Mouse (Mus musculus): ENCODE measurements at regions not wholly inside any gene's neighbourhood (a gene's known extent, or its start where the extent isn't known, plus 50 kb on each side); places are given as distances from the start of the nearest gene placed in this dataset.

GRCm38 (mm10) chr14:115003223-115003622 lies 88.8 kb upstream of the Gpc5 start:
- in situ Hi-C loops (cut with MboI, MseI) = no loop called here

DNA sequence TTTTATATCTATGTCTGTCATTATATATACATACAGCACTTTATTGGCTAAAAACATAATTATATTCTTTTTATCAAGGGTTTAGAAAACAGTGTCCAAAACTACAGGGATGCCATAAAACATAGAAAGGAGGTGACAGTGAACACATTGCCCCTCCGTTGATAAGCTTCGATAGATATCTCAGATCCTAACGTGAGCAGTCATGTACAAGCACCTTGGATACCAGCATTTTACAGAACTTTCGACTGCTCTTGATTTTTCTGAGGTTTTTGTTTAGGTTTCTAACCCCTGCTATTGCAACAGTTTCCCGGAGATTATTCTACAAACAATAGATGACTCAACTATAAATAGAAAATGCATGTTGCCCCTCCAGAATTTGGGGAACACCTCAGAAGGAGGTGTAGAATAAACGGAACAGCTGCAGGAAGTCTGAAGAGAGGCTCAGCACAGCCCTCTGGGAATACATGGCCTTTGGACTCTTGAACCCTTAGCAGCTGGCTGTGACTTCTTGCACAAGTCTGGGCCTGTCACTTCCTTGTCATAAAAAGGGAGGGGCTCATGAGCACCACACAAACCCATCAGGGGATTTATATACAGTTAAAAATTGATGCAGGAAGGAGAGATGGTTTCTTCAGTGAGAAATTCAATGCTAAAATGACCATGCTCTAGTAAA lies 87.1 kb upstream of the Gpc5 start:
- in situ Hi-C loops (cut with MboI, MseI) = no loop called here

DNA sequence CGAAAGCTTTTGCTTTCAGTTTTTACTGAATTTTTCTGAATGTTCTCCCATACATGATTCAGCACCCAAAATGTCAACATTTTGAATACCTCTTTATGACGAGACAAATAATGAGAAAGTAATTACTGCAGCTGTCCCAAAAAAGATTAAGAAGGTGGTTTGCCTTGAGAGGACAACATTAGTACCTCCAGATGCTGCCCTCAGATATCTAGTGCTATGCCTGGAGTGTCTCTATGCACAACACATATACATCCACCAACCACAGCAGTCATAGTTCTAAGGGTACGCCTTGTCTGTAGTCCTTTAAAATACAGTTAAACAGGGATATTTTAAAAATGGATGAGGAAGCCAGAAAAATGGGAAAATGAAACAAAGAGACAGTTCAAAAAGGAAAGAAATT lies 81.1 kb upstream of the Gpc5 start:
- in situ Hi-C loops (cut with MboI, MseI) = loop anchor here (10.0 kb wide), 1 partner anchor 354 kb away; no protein-coding TSS in a partner anchor

DNA sequence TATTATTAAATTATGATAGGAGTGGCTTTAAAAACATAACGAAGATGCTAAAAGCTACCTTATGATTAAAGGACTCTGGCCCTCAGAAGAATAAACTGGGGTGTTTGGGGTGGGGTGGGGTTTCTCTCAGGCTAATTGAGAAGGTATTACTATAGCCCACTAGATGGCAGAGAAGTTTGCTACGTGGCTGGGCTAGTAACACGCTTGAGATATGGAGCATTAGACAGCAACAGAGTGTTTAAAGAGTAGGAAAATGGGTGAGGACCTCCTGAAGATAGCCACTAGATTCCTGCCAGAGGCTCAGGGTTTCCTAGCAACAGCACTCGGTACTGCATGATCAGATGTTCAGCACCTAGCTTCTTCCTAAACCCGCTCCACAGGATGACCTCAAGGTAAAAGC lies 76.7 kb upstream of the Gpc5 start:
- in situ Hi-C loops (cut with MboI, MseI) = loop anchor here (10.0 kb wide), 1 partner anchor 350 kb away; no protein-coding TSS in a partner anchor

DNA sequence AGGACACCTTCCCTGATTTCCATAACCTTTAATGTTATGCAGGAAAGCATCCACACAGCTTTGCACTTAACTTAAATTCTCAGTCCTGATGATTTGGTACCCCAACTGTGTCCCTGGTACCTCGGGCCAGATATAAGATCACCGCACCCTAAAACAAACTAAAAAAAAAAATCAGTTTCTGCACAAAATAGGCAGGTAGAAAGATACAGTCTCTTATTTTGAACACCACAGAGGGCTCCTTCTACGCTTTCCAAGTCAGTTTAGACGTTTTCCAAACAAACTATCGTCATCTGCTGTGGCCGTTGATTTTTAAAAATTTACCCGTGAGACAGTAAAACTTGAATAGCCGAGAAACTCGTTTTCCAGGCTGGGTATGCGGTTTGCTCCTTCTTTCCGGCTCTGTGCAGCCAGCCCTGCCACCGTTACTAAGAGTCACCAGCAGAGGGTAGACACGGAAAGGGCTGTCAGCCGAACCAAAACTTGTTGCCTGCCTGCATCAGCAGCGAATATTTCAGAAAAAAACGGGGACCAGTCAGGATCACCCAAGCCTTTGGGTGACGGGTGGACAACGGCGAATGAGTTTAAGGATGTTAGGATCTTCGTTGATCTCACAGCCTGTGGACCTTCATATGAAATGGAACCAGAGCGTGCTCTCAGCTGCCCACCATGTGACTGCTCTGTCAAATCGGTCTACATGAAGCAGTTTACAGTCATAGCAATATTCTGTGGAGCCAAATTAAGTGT lies 74.4 kb upstream of the Gpc5 start:
- in situ Hi-C loops (cut with MboI, MseI) = loop anchor here (10.0 kb wide), 1 partner anchor 347 kb away; no protein-coding TSS in a partner anchor

GRCm38 (mm10) chr14:115028011-115028410 lies 64.0 kb upstream of the Gpc5 start:
- in situ Hi-C loops (cut with MboI, MseI) = no loop called here

GRCm38 (mm10) chr14:115031734-115032133 lies 60.3 kb upstream of the Gpc5 start:
- in situ Hi-C loops (cut with MboI, MseI) = no loop called here

GRCm38 (mm10) chr14:115033375-115033969 lies 58.5 kb upstream of the Gpc5 start:
- in situ Hi-C loops (cut with MboI, MseI) = no loop called here

DNA sequence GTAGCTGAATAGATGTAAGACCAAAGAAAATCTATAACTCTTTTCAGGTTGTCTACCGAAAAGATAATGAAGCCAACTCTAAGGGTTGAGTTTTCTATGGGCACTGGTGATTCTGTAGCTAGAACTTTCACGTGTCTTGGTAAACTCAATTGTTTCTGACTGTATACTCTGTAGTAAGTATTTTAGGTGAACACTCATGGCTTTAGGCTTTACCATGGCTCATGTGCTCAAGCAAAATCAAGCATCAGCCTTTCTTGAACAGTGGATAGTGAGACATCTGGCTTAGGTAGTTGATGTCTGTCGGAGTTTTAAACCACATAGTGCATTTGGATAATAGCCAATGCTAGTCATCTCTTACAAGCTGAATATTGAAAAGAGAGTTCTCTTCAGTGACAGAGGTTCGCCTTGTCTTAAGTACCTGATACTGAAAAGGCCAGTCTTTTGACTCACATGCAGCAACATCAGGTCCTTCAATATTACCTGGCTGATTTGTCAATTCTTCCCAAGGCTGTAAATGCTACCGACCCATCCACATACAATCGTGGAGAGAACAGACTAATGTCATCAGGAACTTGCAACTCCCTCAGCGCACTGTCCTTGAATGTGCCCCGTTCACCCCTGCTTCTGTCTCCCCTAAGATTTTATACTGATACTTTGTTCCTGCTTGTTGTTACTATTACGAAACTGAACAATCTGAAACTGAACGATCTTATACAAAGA lies 57.1 kb upstream of the Gpc5 start:
- in situ Hi-C loops (cut with MboI, MseI) = no loop called here

GRCm38 (mm10) chr14:115037086-115037793 lies 54.8 kb upstream of the Gpc5 start:
- in situ Hi-C loops (cut with MboI, MseI) = no loop called here

DNA sequence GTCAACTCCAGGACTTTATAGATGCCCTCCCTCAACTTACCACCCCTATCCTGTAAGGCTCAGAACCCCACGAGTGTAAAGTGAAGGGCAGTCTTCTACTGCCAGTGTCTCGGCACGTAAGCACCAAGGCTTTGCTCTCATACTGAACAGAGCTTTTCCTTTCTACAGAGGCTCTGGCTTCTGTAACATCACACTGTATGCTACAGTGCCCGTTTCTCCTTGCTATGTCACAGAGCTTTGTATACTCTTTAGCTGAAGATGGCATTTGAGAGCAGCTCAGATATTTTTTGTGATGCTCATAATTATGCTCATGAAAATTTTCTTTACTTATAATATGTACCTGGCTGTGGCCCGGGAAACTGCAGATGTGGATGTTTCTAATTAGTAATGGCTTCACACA lies 53.2 kb upstream of the Gpc5 start:
- in situ Hi-C loops (cut with MboI, MseI) = no loop called here

DNA sequence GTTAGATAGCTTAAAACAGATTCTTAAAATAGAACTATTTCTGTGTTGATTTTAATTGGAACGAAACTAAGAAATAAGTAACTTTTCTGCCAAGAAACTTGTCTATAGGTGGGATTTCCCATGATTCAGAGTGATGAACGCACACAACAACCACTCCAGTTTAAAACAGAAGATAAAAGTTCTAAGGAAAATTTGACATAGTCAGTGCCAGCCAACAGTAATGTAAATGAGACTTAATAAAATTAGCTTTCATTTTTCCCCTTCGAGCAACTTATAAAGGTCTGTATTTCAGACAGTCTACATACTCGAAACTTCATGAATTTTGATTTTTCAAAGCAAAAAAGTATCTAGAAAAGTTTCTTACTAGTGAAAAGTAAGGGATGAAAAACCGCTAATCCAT lies 52.5 kb upstream of the Gpc5 start:
- in situ Hi-C loops (cut with MboI, MseI) = no loop called here

- in situ Hi-C loops (cut with MboI, MseI) = no loop called here
These were observed 51.9 kb upstream of the Gpc5 start for GRCm38 (mm10) chr14:115040091-115040571.

- in situ Hi-C loops (cut with MboI, MseI) = no loop called here
These were observed 51.3 kb upstream of the Gpc5 start for GRCm38 (mm10) chr14:115040578-115041206.

- in situ Hi-C loops (cut with MboI, MseI) = no loop called here
These were observed 50.5 kb upstream of the Gpc5 start for GRCm38 (mm10) chr14:115041336-115042054.

DNA sequence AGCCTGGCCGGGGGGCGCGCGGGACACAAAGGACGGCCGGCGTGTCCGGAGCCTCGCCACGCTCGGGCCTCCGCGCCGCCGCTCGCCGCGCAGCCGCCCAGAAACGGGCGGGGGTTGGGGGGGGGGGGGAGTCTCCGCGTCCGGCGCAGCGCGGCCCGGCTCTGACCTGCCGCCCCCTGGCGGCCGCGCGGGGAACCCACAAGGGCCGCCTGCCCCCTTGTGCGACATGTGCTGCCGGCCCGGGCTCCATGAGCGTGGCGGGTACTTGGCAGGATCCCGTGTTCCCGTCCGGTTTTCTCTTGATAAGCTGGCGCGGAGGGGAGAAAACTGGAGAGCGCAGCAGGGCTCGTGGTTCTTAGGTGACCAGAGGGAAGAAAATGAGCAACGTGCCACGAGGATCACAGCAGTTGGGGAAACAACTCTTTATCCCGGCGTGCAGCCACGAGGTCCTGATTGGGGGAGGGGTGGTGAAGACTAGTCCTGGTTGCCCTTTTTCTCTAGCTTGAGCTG lies 49.9 kb upstream of the Gpc5 start:
- in situ Hi-C loops (cut with MboI, MseI) = no loop called here
